Mouse (Mus musculus) testis, postnatal 10 days (tissue): ENCODE data around the gene Mbtd1.

Source experiments
- DNase-seq: peaks from one replicate; pipeline ENCODE4 v3.0.0; 2021; ENCODE audit warnings: low spot score

Mbtd1 gene

DNA sequence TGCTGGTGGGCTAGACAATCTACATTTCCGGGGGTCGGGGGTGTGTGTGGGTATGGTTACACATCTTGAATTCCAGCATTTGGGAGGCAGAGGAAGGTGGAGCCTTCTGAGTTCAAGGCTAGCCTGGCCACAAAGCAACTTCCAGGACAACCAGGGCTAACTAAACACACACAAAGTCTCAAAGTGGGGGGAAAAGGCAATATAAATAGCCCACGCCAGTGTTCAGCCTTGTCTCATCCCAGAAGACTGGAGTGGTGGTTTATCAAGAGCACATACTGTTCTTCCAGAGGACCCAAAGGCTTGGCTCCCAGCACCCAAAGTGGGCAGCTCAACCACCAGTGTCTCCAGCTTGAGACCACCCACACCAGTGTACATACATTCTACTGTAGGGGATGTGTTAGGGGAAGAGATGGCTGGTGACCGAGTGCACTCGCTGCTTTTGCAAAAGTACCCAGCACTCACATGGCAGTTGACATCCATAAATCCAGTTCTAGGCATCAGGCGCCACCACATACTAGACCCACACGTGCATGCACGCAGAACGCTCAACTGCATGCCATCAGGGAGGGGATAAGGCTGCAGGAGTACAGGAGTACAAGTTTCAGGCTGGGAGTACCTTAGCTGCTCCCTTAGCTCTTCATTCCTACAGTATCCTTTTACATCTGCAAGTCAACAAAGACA lies 63.4 kb downstream of the Mbtd1 start:
- DNase-seq = no peak

DNA sequence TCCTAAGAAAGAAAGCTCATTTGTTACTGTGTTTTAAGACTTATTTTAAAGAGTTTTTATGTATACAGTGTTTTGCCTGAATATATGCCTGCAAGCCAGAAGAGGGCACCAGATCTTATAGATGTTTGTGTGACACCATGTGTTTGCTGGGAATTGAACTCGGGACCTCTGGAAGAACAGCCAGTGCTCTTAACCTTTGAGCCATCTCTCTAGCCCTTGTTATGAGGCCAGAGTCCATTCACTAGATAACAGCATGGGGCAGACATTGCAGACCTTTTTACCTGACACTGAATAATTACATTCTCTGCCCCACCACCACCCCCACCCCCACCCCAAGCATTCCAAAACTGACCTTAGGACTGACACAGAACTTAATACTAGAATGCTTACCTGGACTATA lies 64.4 kb downstream of the Mbtd1 start:
- DNase-seq = no peak

DNA sequence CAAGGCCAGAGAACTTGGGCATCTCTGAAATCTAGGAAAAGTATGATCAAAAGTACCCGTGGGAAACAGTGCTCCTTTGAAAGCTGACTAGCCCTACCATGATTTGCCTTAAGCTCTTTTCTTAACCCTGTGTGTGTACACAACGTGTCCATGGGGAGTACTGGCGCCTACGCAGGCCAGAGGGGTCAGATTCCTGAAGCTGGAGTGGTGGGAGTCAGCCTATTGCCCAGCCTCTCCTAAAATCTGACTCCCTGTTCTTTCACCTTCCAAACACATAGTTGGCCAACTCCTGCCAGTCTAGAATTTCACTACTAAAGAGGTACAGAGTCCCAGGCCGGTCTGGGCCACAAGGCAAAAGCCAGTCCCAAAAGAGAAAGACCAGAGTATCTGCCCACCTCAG lies 66.7 kb downstream of the Mbtd1 start:
- DNase-seq = no peak

DNA sequence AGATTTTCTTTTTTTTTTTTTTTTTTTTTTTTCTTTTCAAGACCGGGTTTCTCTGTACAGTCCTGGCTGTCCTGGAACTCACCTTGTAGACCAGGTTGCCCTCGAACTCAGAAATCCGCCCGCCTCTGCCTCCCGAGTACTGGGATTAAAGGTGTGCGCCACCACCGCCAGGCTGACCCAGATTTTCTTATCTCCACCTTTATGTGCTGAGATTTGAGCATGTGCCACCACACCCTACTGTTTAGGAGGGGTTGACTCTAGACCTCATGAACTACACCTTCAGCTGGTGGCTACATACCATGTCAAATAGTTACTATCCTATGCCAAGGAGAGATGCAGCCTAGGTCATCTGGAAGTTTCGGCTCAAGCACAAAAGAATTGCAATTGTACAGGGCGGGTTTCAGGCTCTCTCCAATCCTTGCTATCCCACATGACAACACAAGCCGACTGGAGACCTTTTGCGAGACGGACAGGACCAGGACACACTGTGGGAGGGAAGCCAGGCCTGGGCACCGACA lies 69.1 kb downstream of the Mbtd1 start:
- no peak for DNase-seq

GRCm38 (mm10) chr11:93955256-93956150 lies 69.9 kb downstream of the Mbtd1 start:
- peak; percentile 94 for DNase-seq

GRCm38 (mm10) chr11:93956159-93956558 lies 70.5 kb downstream of the Mbtd1 start, which contains the start of gene Nme2:
Gene Nme2 (minus strand): TSS chr11:93956259.
- DNase-seq = no peak

- DNase-seq = no peak
These were observed 71.4 kb downstream of the Mbtd1 start for GRCm38 (mm10) chr11:93957031-93957555.

- no peak for DNase-seq
These were observed 72.1 kb downstream of the Mbtd1 start for GRCm38 (mm10) chr11:93957746-93958145.

GRCm38 (mm10) chr11:93961482-93961881 lies 75.8 kb downstream of the Mbtd1 start:
- DNase-seq = no peak

DNA sequence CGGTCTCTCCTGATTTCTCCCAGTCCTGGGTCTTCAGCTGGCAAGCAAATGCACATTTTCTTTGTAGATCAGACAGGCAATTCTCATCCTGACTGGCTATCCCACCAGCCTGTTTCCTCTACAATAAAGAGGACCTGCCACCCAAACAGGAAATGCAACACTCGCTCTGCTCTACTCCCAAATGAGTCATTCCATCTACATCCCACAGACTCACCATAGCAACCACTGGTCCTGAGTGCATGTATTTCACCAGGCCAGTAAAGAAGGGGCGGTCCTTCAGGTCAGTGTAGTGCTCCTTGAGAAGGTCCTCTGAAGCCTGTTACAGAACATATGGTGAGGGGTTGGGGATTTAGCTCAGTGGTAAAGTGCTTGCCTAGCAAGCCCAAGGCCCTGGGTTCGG lies 77.4 kb downstream of the Mbtd1 start:
- no peak for DNase-seq

GRCm38 (mm10) chr11:93965391-93965790 lies 79.7 kb downstream of the Mbtd1 start:
- DNase-seq = no peak

GRCm38 (mm10) chr11:93967381-93967780 lies 81.7 kb downstream of the Mbtd1 start:
- no peak for DNase-seq

DNA sequence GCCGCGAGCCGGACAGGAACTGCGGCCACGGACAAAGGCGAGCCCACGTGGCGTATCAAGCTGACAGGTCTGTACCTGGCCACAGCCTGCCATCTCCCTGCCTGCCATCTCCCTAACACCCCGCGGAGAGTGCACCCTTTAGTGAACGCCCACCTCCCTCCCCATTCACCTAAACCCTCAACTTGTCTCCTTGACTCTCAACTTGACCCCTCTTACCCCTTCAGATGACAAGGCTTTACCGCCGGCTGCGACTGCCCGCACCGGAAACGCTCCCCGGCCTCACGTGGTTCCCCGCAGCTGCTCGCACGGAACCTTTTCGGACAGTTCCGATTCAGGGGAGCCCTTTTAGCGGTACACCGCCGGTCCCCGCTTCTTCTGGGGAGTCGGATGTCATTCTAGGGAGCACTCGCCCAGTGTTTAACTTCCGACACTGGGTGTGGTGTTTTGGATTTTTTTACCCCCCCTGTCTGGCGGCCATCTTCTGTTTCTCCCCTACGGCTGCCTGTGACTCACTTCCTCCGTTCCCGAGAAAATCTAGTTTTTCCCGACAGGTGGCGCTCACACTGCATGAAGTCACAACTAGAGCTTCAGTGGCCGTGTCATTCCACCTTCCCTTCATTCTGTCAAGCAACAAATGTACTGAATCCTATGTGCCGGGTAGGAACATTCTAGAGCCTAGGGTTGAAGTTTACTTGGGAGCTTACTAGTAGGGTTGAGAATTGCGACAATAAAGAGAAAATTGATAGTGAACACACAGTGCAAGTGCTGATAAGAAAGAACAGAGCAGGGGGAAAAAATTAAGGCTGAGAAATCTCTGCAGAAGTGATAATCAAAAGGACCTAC lies 82.6 kb downstream of the Mbtd1 start, which contains the start of the genes Gm20390 and Nme1:
Gene Gm20390 (minus strand): TSS at position 289 of the 843 bp plus-strand sequence.
Gene Nme1 (minus strand): TSS at position 517 of the 843 bp plus-strand sequence.
- peak; percentile 96 for DNase-seq

GRCm38 (mm10) chr11:93968848-93969128 lies 83.1 kb downstream of the Mbtd1 start:
- no peak for DNase-seq

- no peak for DNase-seq
These were observed 83.5 kb downstream of the Mbtd1 start for GRCm38 (mm10) chr11:93969171-93969570.

- DNase-seq = no peak
These were observed 84.1 kb downstream of the Mbtd1 start for GRCm38 (mm10) chr11:93969799-93970198.

DNA sequence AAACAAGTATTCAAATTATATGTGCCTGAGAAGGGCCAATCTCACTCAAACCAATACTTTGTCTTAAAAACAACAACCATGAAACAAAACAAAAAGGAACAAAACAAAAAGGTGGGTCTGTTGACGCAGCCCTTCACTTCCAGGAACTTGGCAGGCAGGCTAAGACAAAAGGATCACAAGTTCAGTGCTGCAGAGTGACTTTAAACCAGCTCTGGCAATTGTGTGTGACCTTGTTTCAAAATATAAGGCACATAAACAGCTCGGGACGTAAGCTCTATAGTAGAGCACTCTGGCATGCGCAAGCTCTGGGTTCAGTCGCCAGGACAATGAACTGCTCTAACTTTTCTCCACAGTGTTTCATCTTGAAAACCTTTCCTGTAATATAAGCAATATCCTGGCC lies 87.3 kb downstream of the Mbtd1 start:
- DNase-seq = no peak

DNA sequence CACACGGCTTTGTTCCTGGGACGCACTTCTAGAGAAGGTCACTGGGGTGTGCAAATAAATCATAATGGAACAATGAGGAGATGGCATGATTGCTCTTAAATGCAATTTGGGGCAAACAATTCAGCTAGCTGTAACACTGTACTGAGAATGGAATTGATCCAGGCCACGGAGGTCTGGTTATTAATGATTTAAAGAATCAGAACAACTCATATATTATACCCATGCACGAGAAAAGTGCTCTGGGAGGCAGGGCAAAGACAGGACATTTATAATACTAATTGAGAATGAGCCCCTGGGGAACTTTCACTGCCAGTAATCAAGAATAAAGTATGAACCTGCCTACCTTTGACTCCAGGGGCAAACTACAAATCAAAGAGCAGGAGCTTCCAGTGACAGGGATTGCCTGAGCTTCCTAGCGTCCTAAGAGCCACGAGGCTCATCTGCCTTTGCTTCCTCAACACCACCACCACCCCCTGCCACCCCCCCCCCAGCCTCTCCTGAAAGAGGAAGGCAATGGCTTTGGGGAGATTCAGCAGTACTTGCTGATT lies 93.9 kb downstream of the Mbtd1 start:
- no peak for DNase-seq

DNA sequence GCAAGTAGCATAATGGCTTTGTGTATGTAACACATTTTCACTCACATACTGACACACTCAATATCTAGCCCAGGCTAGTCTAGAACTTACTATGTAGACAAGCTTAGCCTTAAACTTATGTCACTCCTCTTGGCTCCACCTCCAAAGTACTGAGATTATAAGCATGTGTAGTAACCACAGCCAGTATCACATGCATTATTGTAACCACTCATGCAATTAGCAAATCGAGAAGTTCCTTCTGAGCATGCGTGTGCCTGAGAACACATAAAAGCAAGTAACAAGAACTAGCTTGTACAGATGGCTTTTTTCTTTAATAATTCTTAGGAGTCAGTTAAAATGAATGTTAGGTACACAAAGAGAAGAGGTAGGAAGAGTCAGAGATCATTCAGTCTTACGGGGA lies 99.0 kb downstream of the Mbtd1 start:
- no peak for DNase-seq

GRCm38 (mm10) chr11:93985265-93985664 lies 99.6 kb downstream of the Mbtd1 start:
- no peak for DNase-seq

- no peak for DNase-seq
These were observed 100.6 kb downstream of the Mbtd1 start for GRCm38 (mm10) chr11:93986298-93986697.

- no peak for DNase-seq
These were observed 101.4 kb downstream of the Mbtd1 start for GRCm38 (mm10) chr11:93987026-93987425.
